Mouse (Mus musculus) CD4-positive, CD25-positive, alpha-beta regulatory T cell, adult 4 months (primary cell): Measurements from ENCODE around the gene Daglb. TPM values are rescaled to one million over a fixed set of nuclear protein-coding genes. Genes with fewer than 3 reads are reported as not detected.
A peak's percentile ranks its signal among the peaks of the same experiment; 100 is the strongest.
"Not testable (repeated sequence)": the region's sequence is repeated elsewhere in the genome, so short reads cannot be mapped to it uniquely, and the experiment has no call there.

ENCODE experiments used
- ATAC-seq: one replicate; pipeline ENCODE4 v1.8.0; 2017
- polyA plus RNA-seq, 2 experiments: library from polyadenylated mRNA; unstranded; fragments of 100-300 nt; shearing (Covaris generic); gene quantifications; one replicate each; pipeline ENCODE4 v1.2.1; 2017

Gene Daglb
- polyA plus RNA-seq, 2 experiments from 2014 or later, result 11.5 to 13.7 TPM

DNA sequence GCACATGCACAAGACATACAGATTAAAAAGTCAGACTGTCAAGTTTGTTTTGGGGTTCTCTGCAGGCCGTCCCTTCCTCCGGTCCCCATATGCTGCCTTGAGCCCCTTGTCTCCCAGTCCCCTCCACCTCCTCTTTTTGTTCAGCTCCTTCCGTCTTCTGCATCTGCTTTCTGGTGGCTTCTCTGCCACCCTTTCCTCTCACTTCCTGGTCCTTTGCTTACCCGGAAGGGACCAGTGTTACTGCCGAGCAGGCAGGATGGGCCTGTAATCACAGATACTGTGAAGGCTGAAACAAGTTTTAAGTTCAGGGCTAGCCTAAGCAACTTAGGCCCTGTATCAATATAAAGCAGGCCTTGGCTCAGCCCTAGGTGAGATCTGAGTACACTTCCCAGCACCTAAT, 23.6 kb downstream of the Daglb start:
- no peak for ATAC-seq

DNA sequence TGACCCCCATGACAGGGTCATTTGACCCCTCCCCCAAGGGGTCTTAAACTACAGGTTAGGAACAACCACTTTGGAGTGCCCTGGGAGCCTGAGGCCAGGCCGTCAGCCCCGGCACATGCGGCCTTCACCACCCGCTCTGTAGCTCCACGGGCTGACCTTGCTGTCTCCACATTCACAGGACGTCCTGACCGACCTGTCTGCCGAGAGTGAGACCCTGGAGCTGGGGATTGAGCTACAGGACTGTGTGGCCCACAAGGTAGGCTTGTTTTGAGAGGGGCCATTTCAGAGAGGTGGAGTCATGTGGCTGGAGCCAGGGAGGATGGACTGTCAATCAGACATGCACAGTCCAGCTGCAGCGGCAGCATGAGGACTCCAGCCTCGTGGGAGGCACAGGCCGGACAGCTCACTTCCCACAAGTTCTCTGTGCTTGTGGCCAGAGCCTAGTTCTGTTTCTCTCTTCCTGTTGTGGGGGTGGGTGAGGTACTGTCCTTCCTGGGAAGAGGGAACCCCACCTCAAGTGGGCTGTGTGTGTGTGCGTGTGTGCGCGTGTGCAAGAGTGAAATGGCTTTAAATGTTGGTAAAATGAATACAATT, 25.5 kb downstream of the Daglb start:
- no peak for ATAC-seq

DNA sequence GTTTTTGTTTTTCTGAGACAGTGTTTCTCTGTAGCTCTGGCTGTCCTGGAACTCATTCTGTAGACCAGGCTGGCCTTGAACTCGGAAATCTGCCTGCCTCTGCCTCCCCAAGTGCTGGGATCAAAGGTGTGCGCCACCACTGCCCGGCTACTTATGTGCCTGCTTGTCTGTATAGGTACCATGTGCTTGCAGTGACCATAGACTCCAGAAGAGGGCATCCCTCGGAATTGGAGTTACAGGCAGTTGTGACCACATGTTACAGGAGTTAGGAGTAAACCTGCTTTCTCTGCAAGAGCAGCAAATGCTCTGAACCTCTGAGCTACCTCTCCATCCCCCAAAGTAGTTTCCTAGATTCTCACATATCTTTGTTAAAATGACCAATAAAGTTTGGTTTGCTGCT, 27.4 kb downstream of the Daglb start:
- no peak for ATAC-seq

DNA sequence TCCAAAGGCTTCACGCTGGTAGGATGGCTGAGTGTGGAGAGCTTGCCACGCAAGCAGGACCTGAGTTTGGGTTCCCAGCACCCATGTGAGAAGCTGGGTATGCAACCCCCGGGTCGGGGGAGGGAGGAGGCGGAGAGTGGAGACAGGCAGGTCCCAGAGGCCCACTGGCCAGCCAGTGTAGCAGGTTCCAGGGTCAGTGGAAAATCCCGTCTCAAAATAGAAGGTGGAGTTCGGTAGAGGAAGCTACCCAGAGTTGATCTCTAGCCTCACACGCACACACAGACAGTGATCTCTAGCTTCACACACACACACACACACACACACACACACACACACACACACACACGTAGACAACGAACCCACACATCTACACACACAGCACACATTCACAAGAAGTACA, 28.8 kb downstream of the Daglb start:
- no peak for ATAC-seq

DNA sequence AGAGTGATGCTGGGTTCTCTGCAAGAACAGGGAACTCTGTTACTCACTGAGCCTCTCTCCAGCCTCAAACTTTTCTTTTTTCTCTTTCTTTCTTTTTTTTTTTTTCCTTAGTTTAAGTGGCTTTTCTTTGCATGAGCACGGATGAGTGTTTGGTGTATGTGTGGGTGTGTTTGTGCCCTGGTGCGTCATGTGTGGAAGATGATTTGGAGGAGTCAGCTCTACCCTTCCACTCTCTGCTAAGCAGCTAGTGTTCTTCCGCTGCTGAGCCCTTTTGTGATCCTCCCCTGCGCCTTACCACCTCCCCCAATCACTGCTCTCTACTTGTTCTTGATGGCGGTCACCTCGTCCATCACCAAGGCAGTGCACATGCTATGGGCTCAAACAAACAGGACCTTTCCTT, 31.3 kb downstream of the Daglb start:
- no peak for ATAC-seq

DNA sequence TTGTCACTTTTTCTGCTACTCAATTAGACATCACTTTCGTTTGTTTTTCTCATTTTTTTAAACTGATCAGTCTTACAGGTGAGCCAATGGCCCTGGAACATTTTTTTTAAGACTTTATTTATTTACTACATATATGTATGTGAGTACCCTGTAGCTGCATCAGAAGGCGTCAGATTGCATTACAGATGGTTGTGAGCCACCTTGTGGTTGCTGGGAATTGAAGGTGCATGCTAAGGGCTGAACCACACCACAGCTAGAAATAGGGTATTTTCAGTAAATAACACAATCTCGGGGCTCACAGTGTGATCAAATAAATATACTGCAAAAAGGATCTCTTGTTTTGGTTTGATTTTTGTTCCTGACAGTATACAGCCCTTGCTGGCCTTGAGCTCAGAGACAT, 33.1 kb downstream of the Daglb start:
- ATAC-seq, result no peak

DNA sequence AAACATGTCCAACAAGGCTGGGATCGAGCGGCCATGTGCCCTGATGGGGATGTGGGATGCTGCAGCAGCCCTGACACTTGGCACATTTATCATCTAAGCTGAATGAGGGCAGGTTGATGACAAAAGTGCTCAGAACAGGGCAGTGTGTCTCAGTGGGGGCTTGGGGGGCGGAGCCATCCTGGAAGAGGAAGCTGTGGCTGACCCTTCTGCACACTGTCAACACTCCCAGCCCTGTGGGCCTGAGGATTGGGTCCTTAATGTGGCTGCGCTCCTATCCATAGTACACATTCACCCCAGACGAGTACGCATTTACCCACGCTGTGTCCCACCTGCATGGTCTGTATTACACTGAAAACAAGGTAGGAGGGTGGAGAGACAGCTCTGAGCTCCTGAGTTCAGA, 34.8 kb downstream of the Daglb start:
- ATAC-seq, result no peak

DNA sequence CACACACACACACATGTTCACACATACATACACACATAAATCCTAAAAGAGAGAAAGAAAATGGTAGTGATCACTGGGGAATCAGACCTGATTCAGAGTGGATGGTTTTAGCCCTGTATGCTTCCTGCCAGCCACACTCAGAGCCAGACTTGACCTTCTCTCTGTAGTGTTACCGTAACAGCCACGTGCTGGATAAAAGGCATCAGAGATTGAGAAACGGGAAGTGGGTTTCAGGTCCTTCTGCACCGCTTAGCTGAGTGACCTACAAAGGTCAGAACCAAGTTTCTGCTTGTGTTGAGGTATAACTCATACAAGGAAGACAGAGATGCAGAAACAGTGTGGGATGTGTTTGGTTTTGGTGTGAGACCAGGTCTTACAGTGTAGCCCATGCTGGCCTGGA, 35.3 kb downstream of the Daglb start:
- ATAC-seq, result peak; percentile 66

DNA sequence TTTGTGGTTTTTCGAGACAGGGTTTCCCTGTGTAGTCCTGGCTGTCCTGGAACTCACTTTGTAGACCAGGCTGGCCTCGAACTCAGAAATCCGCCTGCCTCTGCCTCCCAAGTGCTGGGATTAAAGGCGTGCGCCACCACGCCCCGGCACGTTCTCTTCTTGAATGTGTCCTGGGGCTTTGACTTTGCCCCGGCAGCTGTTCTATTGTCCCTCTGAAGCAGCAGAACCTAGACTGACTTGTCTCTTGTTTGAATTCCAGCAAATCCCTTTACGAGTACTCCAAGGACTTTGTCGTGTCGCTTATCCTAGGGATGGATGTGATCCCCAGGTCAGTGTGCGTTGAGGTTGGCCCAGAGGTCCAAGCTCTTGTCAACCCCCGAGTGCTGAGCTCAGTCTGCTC, 36.3 kb downstream of the Daglb start:
- not testable (repeated sequence) for ATAC-seq

DNA sequence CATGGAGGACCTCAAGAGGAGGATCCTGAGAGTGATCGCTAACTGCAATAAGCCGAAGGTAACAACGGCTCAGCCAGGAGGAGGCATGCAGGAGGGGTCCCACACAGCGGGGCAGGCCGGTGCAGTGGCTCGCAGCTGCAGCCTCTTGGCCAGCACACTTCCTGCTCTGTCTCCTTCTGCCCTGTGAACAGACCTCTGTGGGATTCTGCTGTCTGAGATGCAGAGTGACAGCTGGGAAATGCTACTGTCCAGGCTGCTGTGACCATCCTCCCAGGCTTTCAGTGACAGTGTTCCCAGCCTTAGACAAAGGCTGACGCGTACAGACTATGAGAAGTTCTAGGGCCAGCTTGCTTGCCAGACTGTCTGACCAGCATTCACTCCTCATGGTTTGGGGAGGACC, 36.8 kb downstream of the Daglb start:
- ATAC-seq, result no peak

DNA sequence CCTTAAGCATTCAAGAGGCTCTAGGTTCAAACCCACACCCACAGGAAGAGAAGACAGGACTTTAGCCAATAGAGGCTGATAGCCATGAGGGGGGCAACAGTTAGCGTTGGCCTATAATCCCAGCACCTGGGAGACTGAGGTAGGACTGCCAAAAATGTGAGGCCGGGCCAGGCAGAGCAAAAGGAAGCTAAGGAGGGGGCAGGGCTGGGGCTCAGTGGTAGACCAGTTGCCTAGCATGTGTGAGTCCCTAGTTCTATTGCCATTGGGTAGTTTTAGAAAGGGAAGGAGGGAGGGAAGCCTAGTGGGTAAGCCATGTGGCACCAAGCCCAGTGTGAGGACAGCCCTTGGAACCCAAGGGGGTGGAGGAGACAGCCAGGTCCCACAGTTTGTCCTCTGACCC, 37.3 kb downstream of the Daglb start:
- no peak for ATAC-seq

DNA sequence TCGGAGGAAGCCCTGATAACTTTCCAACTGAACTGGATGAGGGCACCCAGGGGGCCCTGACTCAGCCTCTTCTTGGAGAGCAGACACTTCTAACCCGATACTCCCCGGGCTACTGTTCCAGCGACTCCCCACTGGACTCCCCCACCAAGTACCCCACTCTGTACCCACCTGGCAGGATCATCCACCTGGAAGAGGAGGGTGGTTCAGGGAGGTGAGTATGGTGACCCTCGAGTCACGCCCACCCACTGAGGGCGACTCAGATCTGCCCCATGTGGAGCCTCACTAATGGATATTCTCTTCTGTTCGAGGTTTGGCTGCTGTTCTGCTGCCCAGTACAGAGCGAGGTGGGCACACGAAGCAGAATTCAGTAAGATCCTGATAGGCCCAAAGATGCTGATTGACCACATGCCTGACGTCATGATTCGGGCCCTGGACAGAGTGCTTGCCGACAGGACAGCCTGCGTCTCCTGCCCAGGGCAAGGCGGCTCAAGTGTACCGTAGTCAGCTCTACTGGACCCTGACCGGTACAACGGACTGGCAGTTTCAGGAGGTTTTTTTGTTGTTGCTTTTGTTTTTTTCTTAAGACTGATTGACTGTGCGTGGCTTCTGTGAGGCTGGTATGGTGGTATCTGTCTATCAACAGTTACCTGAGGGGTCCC, 38.6 kb downstream of the Daglb start:
- ATAC-seq, result no peak

DNA sequence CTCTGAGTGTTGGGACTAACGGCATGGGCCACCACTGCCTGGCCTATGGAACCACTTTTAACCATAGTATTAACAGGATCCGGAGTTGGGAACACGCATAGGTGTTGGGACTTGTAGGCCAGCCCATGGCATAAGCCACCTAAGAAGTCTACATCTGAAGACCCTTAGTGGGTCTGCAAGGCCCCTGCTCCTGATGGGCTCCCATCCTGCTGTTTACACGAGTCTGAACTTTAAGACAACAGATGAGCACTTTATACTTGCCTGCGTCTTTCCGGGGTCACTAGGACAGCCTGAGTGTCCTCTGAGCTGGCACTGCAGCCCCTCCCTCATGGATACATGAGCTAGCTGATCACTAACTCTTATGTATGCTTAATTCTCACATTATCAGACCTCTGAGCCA, 39.4 kb downstream of the Daglb start:
- ATAC-seq, result no peak

DNA sequence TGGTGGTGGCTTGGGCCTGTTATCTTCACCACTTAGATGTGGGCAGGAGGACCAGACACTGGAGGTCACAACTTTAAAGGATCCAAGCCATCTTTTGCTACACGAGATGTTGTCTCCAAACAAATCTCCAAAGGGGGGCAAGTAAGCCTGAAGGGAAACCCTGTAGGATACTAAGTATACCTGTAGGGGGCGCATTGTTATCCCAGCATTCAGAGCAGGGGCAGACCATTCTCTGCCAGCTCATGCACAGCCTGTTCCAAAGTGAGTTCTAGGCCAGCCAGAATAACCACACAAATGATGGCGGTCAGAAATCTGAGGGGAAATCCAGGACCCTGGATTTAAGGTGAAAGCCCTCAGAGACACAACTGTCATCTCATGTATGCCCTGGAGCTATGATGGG, 40.1 kb downstream of the Daglb start:
- ATAC-seq, result peak; percentile 50

DNA sequence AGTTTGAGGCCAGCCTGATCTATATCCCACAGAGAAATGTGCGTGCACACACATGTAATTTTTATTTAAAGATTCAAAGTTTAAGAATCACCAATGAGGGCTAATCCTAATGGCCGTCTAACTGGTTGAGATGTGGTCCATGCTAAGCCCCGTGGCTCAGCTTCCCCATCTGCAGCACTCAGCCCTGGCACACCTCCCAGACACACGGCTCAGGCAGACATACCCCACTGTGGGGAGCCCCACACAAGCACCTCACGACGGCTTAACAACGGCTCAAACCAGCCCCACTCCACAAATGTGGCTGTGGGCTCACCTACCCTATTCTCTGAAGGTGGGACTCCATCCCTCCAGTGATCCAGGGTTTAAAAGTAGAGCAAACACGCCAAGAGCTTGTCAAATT, 40.7 kb downstream of the Daglb start:
- no peak for ATAC-seq

DNA sequence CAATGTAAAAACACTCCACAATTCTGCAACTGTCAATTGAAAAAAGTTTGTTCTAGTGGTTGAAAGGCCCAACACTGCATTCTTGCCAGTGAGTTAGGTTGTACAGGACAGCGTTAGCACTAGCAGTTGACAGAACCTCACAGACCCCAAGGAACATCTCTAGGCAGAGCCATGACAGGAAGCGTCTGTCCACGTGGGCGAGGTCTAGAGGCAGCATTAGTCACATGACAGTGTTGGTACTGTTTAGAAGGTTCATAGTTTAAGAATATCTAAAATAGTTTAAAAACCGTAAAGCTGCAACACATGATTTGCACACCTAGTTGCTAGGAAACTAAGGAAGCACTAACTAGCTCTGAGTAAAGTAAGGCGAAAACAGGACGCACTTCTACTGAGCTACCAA, 41.2 kb downstream of the Daglb start:
- ATAC-seq, result peak; percentile 61

DNA sequence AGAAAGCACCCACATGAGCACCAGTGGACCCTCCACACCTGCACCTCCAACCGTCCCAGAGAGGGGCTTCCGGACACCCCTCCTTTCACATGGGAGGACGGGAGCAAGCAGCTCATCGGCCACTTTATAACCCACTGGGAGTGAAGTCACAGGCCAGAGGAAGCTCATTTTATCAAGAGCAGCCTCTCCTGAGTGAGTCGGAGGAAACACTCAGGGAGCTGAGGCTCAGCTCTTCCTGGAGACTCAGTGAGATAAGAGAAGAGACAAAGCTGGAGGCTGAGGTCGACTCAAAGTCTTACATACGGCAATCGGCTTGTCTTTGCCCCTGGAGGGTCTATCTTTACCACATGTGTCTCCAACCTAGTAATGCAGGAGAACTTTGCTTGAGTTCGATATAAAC, 44.9 kb downstream of the Daglb start:
- ATAC-seq, result no peak

DNA sequence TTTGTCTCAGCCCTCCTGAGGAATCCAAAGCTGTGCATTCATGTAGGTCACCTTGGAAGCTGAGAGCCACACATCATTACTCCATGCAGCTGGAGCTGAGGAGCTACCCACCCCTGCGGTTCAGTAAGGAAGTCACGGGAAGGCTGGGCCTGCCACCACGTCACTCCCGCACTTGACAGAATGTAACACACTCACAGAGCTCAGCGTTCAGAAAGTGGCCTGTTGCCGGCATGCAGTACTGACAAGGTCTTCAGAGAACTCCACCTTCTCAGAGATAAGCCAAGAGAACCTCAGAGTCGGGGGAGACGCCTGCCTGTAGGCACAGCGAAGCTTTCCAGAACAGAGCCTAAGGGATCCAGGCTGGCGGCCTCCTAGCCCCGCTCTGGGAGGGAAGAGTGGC, 45.4 kb downstream of the Daglb start:
- ATAC-seq, result no peak

DNA sequence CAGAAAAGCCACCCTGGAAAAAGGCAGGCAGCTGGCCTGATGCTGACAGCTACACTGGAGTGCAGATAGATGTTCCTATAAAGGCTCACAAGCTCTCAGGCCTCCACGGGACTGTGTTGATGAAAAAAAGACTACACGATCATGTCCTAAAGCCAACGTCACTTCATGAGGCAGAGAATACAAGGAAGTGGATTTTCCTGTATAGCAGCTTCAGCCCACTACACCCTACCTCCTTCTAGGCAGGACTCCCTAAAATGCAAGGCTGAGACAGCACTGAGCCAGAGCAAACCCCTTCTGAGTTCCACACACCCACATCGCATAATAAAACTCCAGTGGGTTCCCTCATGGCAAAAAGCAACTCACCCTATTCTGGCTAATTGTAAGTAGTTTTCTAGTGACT, 47.2 kb downstream of the Daglb start:
- no peak for ATAC-seq

DNA sequence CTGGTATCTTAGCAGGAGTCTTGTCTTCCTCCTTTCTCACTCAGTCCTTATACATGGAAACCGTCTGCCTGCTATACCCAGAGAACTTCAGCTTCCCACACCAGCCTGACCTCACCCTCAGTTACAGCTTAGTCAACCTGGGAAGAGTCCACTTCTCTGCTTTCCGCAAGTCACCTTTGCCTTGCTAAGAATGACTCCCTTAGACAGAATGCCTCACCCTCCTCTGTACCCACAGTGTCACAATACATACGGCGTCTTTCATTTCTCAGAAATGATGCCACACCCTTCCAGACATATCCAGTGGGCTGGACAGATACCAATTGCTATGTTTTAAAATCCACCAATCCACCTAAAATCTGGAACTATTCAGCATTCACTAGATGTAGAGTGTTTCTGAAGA, 47.9 kb downstream of the Daglb start:
- no peak for ATAC-seq

DNA sequence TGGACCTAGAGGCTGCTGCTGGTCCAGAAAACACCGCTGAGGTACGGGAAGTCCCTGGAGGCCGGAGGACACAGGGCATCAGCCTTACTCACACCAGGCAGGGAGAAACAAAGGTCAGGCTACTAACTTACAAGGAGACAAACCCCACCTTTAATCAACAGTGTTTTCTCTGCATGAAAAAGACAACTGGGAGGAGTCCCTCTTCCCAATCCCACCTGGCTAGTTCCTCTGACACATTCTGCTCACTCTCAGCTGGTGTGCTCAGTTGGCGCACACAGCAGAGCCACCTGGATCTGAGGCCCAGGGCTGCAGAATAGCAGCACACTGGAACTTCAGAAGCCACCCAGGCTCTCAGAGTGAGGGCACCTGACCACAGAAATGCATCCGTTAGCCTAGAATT, 50.5 kb downstream of the Daglb start:
- no peak for ATAC-seq

DNA sequence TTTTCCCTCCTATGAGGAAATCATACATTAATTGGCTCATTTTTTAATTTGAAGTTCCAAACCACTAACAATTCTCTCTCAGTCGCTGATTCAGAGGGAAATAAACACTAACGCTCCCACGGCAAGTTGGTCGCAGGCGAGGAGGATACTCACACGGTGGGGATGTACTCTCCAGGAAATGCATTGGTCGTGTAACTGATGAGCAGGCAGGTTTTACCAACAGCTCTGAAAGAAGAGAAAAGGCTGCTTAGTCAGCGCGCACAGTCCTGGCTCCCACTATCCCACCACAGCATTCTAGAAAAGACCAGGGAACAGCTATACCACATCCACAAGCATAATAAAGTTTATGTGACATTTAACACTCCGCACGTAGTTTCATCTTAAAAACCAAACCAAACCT, 52.6 kb downstream of the Daglb start:
- no peak for ATAC-seq

DNA sequence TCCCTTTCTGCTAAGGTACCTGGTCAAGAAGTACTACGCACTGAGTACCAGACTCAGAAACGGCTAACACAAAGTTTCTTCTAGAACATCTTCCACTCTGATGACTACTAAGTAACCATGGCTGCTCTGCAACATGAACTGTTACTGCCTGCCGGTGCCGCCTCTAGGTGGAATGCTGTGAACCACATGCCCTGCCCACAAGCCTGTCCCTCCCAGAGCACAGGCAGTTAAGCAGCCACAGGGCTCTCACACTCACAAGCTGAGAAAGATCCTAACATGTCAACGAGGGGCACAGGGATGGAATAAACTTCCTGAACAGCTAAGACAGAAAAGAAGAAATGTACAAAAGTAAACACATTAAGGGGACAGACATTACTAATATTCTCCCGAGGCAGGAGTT, 53.1 kb downstream of the Daglb start:
- peak; percentile 28 for ATAC-seq

DNA sequence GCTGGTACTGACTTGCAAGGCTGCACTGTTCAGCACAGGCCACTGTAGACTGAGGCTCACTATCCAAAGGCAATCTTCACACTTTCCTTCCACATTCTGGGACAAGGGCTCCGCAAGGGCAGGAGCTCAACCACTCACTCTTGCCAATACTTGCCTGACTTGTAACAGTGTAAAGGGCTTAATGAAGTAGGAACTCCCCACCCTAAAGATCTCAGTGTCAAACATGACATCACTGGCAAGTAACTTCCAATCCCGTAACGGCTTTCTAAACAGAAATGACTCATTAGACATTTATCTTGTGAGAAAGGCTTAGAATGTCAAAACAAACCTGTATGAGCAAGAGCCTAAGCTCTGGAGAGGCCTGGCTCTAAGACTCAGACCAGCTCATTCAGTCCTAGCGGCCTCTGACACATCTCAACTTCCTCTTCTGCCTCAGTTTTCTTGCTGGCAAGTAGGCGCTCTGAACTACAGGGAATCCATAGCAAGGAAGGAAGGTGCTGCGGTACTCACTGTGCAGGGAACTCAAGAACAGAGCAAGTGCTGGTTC, 53.7 kb downstream of the Daglb start:
- peak; percentile 77 for ATAC-seq

DNA sequence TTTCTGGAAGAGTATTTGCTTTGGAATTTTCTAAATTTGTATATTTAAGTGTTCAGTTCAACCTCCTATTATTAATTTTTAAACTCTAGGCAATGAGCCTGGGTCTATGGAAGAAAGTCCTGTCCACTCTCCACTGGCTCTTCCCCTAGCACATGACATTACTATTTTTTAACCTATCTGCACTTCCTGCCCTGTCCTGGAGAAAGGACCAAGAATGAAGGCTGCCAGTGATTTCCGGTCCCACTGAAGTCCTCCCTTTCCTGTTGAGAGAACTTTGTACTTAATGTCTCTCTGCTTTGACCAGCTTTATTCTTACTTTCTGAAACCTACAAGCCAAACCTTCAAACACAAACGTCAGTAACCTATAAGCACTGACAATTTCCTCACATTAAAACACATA, 56.0 kb downstream of the Daglb start:
- ATAC-seq, result peak; percentile 53
